Mouse (Mus musculus) granulocyte monocyte progenitor cell, adult 5-6 weeks (primary cell): ENCODE measurements around the gene Ssh1. TPM values are rescaled to one million over a fixed set of nuclear protein-coding genes. Genes with fewer than 3 reads are reported as not detected.

Source experiments
- ATAC-seq: replicated peaks from 2 replicates; pipeline ENCODE4 v1.8.0; 2016; ENCODE audit warnings: mild to moderate bottlenecking, moderate TSS enrichment, inconsistent platforms; ENCODE audit not compliant: poor library complexity, severe bottlenecking
- total RNA-seq, 2 experiments: library from RNA; stranded (forward) in 1 of 2; stranded (reverse) in 1 of 2; fragments of 200-712, 200-1000 nt in 1 of 2; fragments of >200 nt in 1 of 2; fragmentation: Nextera tagmentation in 1 of 2; gene quantifications; 2 replicates each; pipeline ENCODE4 v1.2.3; 2014 to 2017

The Ssh1 gene
- total RNA-seq, 2 experiments from 2014 or later, result 2.4 to 15.0 TPM

- ATAC-seq, result no peak
These were observed 90.7 kb downstream of the Ssh1 start for GRCm38 (mm10) chr5:113902983-113903382.

- ATAC-seq, result no peak
These were observed 91.7 kb downstream of the Ssh1 start for GRCm38 (mm10) chr5:113902017-113902416.

GRCm38 (mm10) chr5:113901074-113901571 lies 92.6 kb downstream of the Ssh1 start:
- no peak for ATAC-seq

- peak; percentile 30; the same call in 1 of the 2 replicates for ATAC-seq
These were observed 94.2 kb downstream of the Ssh1 start for GRCm38 (mm10) chr5:113899543-113899942.

GRCm38 (mm10) chr5:113892005-113892404 lies 101.7 kb downstream of the Ssh1 start:
- no peak for ATAC-seq

GRCm38 (mm10) chr5:113890874-113891273 lies 102.8 kb downstream of the Ssh1 start:
- ATAC-seq, result no peak

GRCm38 (mm10) chr5:113889912-113890311 lies 103.8 kb downstream of the Ssh1 start:
- no peak for ATAC-seq

- ATAC-seq, result no peak
These were observed 104.3 kb downstream of the Ssh1 start for GRCm38 (mm10) chr5:113889181-113889906.

GRCm38 (mm10) chr5:113888186-113888795 lies 105.4 kb downstream of the Ssh1 start:
- ATAC-seq, result no peak

- no peak for ATAC-seq
These were observed 106.6 kb downstream of the Ssh1 start for GRCm38 (mm10) chr5:113887132-113887531.

Other genes starting within 250 kb of the Ssh1 start
- gene Sart3, start 221.4 kb downstream of the Ssh1 start, total RNA-seq (2014; fragmentation: Nextera tagmentation), result 29.2 and 29.7 TPM in 2 replicates
- gene Sart3, start 221.4 kb downstream of the Ssh1 start, total RNA-seq (2017), result 31.1 and 38.5 TPM in 2 replicates
- 81.9 and 100 TPM in 2 replicates for gene Iscu, start 221.1 kb downstream of the Ssh1 start, total RNA-seq (2014; fragmentation: Nextera tagmentation)
- 101 and 111 TPM in 2 replicates for gene Iscu, start 221.1 kb downstream of the Ssh1 start, total RNA-seq (2017)
- 11.1 and 13.4 TPM in 2 replicates for gene Tmem119, start 193.4 kb downstream of the Ssh1 start, total RNA-seq (2014; fragmentation: Nextera tagmentation)
- 4.2 and 7.8 TPM in 2 replicates for gene Tmem119, start 193.4 kb downstream of the Ssh1 start, total RNA-seq (2017)
- gene Selplg, start 161.2 kb downstream of the Ssh1 start, total RNA-seq (2014; fragmentation: Nextera tagmentation), result 288 and 331 TPM in 2 replicates
- 99.4 and 109 TPM in 2 replicates for gene Selplg, start 161.2 kb downstream of the Ssh1 start, total RNA-seq (2017)
- 55.8 and 64.9 TPM in 2 replicates for gene Coro1c, start 85.1 kb downstream of the Ssh1 start, total RNA-seq (2014; fragmentation: Nextera tagmentation)
- gene Coro1c, start 85.1 kb downstream of the Ssh1 start, total RNA-seq (2017), result 80.5 and 102 TPM in 2 replicates
- not detected in 2 replicates for gene Dao, start 9.8 kb upstream of the Ssh1 start, total RNA-seq (2014; fragmentation: Nextera tagmentation)
- gene Dao, start 9.8 kb upstream of the Ssh1 start, total RNA-seq (2017), result not detected in 2 replicates
- 5.5 and 6.5 TPM in 2 replicates for gene Usp30, start 71.6 kb upstream of the Ssh1 start, total RNA-seq (2014; fragmentation: Nextera tagmentation)
- gene Usp30, start 71.6 kb upstream of the Ssh1 start, total RNA-seq (2017), result 3.0 and 5.6 TPM in 2 replicates
- not detected in 2 replicates for gene Svop, start 97.7 kb upstream of the Ssh1 start, total RNA-seq (2014; fragmentation: Nextera tagmentation)
- not detected in 2 replicates for gene Svop, start 97.7 kb upstream of the Ssh1 start, total RNA-seq (2017)
- 12.0 and 14.8 TPM in 2 replicates for gene Alkbh2, start 134.3 kb upstream of the Ssh1 start, total RNA-seq (2014; fragmentation: Nextera tagmentation)
- 2.4 and 9.2 TPM in 2 replicates for gene Alkbh2, start 134.3 kb upstream of the Ssh1 start, total RNA-seq (2017)
- gene Ung, start 136.5 kb upstream of the Ssh1 start, total RNA-seq (2014; fragmentation: Nextera tagmentation), result 39.0 and 45.5 TPM in 2 replicates
- gene Ung, start 136.5 kb upstream of the Ssh1 start, total RNA-seq (2017), result 23.6 and 38.6 TPM in 2 replicates
- gene Acacb, start 152.6 kb upstream of the Ssh1 start, total RNA-seq (2014; fragmentation: Nextera tagmentation), result 0.45 and 1.7 TPM in 2 replicates
- gene Acacb, start 152.6 kb upstream of the Ssh1 start, total RNA-seq (2017), result 0.10 and 0.13 TPM in 2 replicates